Mouse (Mus musculus) heart, adult 18-20 months (tissue): Measurements from ENCODE around the gene Scn2a. TPM values are rescaled to one million over a fixed set of nuclear protein-coding genes. Genes with fewer than 3 reads are reported as not detected.
"Not testable (repeated sequence)": the region's sequence is repeated elsewhere in the genome, so short reads cannot be mapped to it uniquely, and the experiment has no call there.

Experiments used
- DNase-seq, 2 experiments: peaks; one replicate each; pipeline ENCODE4 v3.0.0; 2021 to 2022; ENCODE audit warnings: mixed read lengths in 1 of 2
- total RNA-seq, 2 experiments: library from RNA; stranded (reverse); gene quantifications; 2 replicates each; pipeline ENCODE4 v1.2.3; 2021

Gene Scn2a
- total RNA-seq, 2 experiments from 2014 or later = 0.28 to 0.30 TPM

DNA sequence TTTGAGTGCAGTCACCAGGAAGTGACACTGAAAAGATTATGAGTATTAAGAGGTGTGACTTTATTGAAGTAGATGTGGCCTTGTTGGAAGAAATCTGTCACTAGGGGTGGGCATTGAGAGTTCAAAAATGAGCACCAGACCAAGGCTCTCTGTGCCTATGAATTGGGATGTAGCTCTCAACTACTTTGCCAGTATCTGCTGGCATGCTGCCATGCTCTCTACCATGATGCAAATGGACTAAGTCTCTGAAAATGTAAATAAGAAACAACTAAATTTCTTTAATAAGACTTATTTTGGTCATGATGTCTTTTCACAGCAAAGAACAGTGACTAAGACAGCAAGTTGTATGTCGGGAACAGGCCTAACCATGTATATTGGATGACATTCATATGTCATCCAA is 79.7 kb downstream of the Scn2a start:
- DNase-seq = no peak

DNA sequence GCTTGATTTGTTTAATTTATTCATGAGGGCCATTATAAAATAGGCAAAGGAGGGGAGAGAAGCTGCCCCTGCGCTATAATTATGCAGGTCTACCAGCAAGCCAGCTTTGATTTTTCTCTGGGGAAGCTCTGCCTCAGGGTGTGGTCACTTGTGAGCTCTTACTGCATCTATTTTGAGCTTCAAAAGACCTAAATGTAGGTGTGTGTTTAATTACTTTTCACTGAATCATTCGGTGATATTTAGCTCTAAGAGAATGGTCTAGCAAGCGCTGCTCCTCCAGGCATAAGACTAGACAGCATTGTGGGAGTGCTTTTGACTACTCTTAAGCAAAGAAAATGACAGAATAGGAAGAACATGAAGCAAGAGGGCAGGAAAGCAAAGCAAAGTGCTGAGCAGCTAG is 80.6 kb downstream of the Scn2a start:
- no peak for DNase-seq

DNA sequence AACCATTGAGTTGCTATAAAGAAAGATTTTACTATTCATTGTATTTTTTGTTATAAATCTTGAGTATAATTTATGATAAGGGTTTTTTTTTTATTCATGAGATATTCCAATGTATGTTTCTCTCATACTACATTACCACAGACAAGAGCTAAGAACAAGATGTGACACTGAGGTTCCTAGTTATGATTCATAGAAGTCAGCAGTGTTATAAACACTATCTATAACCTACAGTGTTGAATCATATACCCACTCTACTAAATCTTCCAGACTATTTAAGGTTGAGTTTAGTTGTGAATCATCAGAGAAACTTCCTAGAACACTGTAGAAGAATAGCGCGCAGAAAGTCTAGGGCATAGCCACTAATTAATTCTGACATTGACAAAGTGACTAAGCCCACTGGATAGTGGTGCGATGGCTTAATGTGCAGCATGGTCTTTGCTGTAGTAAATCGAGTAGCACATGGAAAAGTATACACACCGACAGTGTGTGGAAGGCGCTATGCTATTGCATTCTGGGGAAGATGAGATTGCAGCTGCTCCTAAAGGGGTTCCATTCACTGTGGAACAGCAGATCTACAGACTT is 101.7 kb downstream of the Scn2a start:
- no peak for DNase-seq

DNA sequence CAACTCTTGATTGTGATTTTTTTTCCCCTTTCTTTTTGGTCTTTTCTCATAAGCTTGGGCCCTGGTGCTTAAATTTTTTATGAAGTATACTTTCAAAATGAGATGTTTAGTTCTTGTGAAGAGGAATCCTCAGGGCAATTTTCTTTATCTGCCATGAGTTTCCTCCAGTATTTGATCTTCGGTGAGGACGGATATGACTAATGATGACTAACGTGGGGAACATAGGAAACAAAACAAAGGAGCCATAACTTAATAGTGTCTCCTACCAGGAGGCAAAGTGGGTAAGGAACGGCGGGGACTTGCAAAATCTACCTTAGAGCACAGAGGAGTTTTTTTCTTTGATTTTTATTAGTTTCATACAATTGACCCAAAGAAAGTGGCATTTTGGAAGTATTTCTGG is 124.8 kb downstream of the Scn2a start:
- no peak for DNase-seq

DNA sequence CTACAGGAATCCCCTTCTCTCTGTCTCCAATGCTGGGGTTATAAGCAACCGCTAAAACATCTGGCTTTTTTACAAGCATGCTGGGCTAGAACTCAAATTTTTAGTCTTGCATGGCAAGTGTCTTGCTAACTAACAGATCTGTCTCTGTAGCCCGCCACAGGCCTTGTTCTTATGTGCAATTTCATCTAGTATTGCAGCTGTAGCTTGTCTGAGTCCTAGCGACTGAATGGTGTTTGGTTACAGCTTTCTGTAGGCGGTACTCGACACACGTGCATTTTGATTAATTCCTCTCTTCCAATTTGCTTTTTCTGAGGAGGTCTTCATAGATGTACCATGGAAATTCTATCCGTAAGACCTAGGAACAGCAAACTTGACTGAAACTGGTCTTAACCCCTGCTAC is 161.9 kb downstream of the Scn2a start:
- DNase-seq = no peak

DNA sequence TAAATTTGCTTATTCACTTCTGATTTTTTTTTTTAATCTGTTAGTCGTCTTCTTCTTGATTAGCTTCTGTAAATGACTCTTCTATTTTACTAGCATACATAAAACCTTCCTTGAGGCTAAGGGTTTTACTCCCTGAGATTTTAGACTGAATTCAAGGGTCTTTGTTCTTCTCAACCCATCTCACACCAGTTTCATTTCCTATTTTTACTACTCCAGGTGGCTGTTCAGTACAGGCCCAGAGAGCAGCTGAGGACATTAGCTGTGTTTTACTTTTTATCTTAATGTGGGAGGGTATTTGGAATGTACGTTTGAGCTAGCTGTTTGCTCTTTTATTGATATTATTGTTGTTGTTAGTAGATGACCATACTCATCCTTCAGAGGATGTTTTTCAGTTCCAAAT is 162.8 kb downstream of the Scn2a start:
- DNase-seq = no peak

DNA sequence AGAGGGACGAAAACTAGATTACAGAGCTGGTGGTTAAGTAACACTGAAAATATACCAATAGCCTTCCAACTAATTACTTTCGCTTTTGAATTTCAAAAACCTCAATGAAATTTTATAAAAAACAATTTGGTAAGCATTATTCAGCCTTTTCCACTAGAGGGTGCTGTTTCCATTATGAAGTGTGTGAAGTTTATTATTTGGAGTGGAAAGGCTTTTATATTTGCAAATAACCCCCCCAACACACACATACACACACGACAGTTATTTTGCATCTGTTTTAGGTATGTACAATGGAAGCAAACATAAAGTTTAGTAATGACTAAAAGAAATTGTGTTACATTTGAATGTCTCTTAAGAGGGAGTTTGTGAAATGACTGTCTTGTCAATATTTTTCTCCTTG is 171.9 kb downstream of the Scn2a start:
- DNase-seq = peak in 1 of 2 experiments; percentile 25

DNA sequence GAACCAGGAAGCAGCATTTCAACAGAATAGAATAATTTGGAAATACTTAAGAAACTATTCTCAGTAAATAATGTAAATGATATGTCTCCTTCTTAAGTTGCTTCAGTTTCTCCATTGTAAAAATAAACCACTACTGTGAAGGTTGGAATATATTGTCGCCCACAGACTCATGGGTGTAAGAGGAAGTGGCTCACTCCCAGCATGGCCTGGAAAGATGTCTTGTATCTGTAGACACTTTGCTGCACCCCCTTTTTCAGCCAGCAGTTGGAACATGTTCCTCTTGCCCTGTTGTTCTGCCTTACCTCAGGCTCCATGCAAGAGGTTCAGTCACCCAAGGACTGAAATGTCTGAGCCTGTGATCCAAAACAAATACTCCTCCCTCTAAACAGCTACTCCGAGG is 173.0 kb downstream of the Scn2a start:
- no peak for DNase-seq

DNA sequence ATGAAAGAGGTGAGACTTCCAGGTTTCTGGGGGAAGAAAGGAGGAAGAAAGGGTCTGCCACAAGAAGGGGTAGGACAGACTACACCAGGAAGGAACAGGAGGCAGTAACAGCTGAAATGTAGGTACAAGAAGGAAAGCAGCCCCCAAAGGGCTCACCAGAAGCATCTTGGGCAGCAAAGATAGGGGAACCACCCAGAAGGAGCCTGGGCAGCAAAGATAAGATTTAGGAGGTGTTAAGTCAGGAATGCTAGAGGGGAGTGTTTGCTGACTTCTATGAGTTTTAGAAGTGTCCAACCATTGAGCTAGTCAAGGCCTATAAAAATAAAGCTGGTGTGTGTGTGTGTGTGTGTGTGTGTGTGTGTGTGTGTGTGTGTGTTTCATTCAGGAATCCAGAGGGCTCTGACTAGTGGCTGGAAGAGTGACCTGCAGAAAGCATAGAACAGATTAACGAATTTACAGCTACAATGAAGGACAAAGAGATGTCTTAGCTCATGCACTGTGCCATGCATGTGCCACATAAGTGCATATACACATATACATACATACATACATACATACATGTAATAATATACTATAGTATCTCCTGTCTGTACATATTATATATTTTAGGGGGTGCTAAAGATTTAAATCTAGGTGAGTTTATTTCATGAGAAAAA is 180.6 kb downstream of the Scn2a start:
- DNase-seq = no peak

DNA sequence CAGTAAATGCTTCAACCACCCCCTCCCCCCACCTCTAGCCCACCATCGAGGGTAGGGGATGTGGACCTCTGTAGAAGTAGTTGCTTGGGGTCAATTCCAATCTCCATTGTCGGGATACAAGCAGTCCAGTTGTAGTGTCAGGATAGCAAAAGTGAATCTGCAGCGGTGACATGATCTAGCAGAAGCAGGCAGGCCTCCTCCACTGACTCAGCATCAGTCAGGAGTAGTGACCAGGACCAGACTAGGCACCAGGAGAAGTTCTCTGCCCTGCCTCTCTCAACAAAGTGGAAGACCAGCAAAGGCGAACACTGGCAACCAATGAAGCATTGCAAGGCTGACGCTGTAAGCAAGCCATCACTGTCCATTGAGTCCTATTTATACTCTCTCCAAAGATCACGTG is 186.0 kb downstream of the Scn2a start:
- no peak for DNase-seq

DNA sequence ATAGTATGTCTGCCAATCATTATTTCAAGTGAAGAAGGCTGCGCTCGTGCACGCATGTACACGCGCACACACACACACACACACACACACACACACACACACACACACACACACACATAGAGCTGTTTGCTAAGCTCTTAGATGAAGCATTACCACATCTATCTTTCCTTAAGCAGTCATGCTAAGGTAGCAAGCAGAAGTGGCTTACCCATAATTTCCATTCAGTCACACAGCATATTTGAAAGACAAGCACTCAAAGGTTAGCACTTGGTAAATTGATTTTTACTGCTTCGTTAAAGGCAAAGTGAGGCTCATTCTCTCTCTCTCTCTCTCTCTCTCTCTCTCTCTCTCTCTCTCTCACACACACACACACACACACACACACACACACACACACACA is 190.6 kb downstream of the Scn2a start:
- not testable (repeated sequence) for DNase-seq

Other genes with a start within 250 kb of the Scn2a start
- 1 to 10 TPM; 1.0 to 1.1 TPM for gene Scn3a, start 53.1 kb upstream of the Scn2a start, total RNA-seq
- under 1 TPM; 0.23 to 0.32 TPM for gene Csrnp3, start 225.0 kb downstream of the Scn2a start, total RNA-seq